ENCODE assay signal across 29 mouse cellular contexts in genomic region chr8:10747150-10747549, GRCm38 (mm10).
A peak's percentile ranks its signal among the peaks of the same experiment; 100 is the strongest.
DNase-seq lines count a peak whose midpoint lies in the region; ATAC-seq and TF ChIP-seq lines count a peak whose summit lies in the region.
"Had no signal": no experiment of that assay in that cellular context is flagged by ENCODE, and none has a peak within 500 bp of the region (broad histone marks: within the 10 kb centered on the region; RNA-seq: fewer than 3 reads in every experiment).

No protein-coding gene starts in this region.

- H3K9ac ChIP-seq in lung, embryonic 15.5 days = no peak overlapping the region
- H3K9ac ChIP-seq in forebrain, embryonic 12.5 days = no peak overlapping the region
- H3K9ac ChIP-seq: embryonic facial prominence, embryonic 13.5 days; forebrain, embryonic 15.5 days; heart, embryonic 12.5 days; heart, embryonic 15.5 days; hindbrain, embryonic 13.5 days; intestine, embryonic 15.5 days had no signal

- H3K27ac ChIP-seq in lung, embryonic 15.5 days = no peak overlapping the region
- no peak overlapping the region for H3K27ac ChIP-seq in forebrain, embryonic 12.5 days
- H3K27ac ChIP-seq: embryonic facial prominence, embryonic 13.5 days; forebrain, embryonic 15.5 days; gastrocnemius, adult 2 months; heart, embryonic 15.5 days; hindbrain, embryonic 10.5 days; hindbrain, embryonic 13.5 days; intestine, embryonic 15.5 days had no signal

- no peaks in the 10 kb centered on the region for H3K4me1 ChIP-seq in lung, embryonic 15.5 days
- H3K4me1 ChIP-seq in lung, adult 2 months (ENCODE audit: control insufficient read depth, insufficient read depth, low read length) = no peaks in the 10 kb centered on the region
- 0 out of 2 replicates have a peak, but pooled peaks cover 2% of the 10 kb centered on the region for H3K4me1 ChIP-seq in forebrain, embryonic 12.5 days
- H3K4me1 ChIP-seq: embryonic facial prominence, embryonic 13.5 days; forebrain, embryonic 15.5 days; heart, embryonic 12.5 days; heart, embryonic 15.5 days; intestine, embryonic 15.5 days had no signal

- DNase-seq in frontal cortex, postnatal 10 days (ENCODE audit: low spot score in 2 of 2) = no peak
- no peak for DNase-seq in lung, adult 2 months
- peak; percentile 22 for DNase-seq in Muller cell, postnatal 12 days (ENCODE audit: inconsistent ontology term)
- DNase-seq in brain, adult 2 months (ENCODE audit: low read depth, low spot score) = peak; percentile 10
- DNase-seq: adrenal gland, adult 8-10 months; adrenal gland, postnatal 25 days; B cell, adult 2 months; cerebellum, adult 11 months; cerebellum, adult 2 months; cerebellum, adult 9-11 months; cerebellum, postnatal 25 days; gastrocnemius, adult 2 months; gastrocnemius, postnatal 14 days; heart, postnatal 10 days; heart, postnatal 36 days had no signal

- no peak overlapping the region for H3K4me2 ChIP-seq in lung, embryonic 15.5 days
- H3K4me2 ChIP-seq in forebrain, embryonic 12.5 days = no peak overlapping the region
- H3K4me2 ChIP-seq: embryonic facial prominence, embryonic 13.5 days; forebrain, embryonic 15.5 days; heart, embryonic 12.5 days; heart, embryonic 15.5 days; hindbrain, embryonic 13.5 days; intestine, embryonic 15.5 days had no signal

- ATAC-seq in frontal cortex, adult (ENCODE audit: low TSS enrichment) = peak; percentile 67; the same call in 1 of the 2 replicates
- peak; percentile 23; the same call in 1 of the 2 replicates for ATAC-seq in lung, embryonic 15.5 days (ENCODE audit: borderline replicate concordance, extremely low read depth, low FRiP score, low TSS enrichment)
- ATAC-seq in forebrain, embryonic 12.5 days (ENCODE audit: low FRiP score) = no peak
- ATAC-seq: activated CD4-positive, CD25-positive, alpha-beta regulatory T cell, adult 4 months; forebrain, embryonic 15.5 days; hindbrain, embryonic 16.5 days; intestine, embryonic 15.5 days had no signal

- H3K36me3 ChIP-seq in lung, embryonic 15.5 days = no peaks in the 10 kb centered on the region
- no peaks in the 10 kb centered on the region for H3K36me3 ChIP-seq in forebrain, embryonic 12.5 days (replicated peaks)
- H3K36me3 ChIP-seq: embryonic facial prominence, embryonic 13.5 days; forebrain, embryonic 15.5 days; G1E; heart, embryonic 12.5 days; heart, embryonic 15.5 days; hindbrain, embryonic 10.5 days; hindbrain, embryonic 13.5 days; intestine, embryonic 15.5 days had no signal

- no peaks in the 10 kb centered on the region for H3K27me3 ChIP-seq in lung, embryonic 15.5 days
- H3K27me3 ChIP-seq in forebrain, embryonic 12.5 days = peaks cover 12% of the 10 kb centered on the region; the same call in 1 of the 2 replicates
- H3K27me3 ChIP-seq: CH12.LX; embryonic facial prominence, embryonic 13.5 days; forebrain, embryonic 15.5 days; heart, embryonic 12.5 days; heart, embryonic 15.5 days; hindbrain, embryonic 13.5 days; intestine, embryonic 15.5 days had no signal

- WGBS in lung, embryonic 15.5 days = 54% methylated on average over 2 of the region's 2 CpGs
- 59% methylated on average over 2 of the region's 2 CpGs for WGBS in lung, adult 2 months
- WGBS in forebrain, embryonic 12.5 days = 66% methylated on average over 2 of the region's 2 CpGs

- TF ChIP-seq POLR2A in lung, adult 2 months (IDR thresholded peaks at IDR 0.05; ENCODE audit: borderline replicate concordance, extremely low read depth, low read depth, low read length) = no peak

- no peak overlapping the region for H3K4me3 ChIP-seq in lung, embryonic 15.5 days
- no peak overlapping the region for H3K4me3 ChIP-seq in lung, adult 2 months (replicated peaks; ENCODE audit: extremely low read depth, low read depth, low read length)
- H3K4me3 ChIP-seq in forebrain, embryonic 12.5 days (replicated peaks) = no peak overlapping the region
- H3K4me3 ChIP-seq: embryonic facial prominence, embryonic 13.5 days; forebrain, embryonic 15.5 days; gastrocnemius, adult 2 months; heart, embryonic 12.5 days; heart, embryonic 15.5 days; hindbrain, embryonic 10.5 days; hindbrain, embryonic 13.5 days; intestine, embryonic 15.5 days had no signal

- no peaks in the 10 kb centered on the region for H3K9me3 ChIP-seq in lung, embryonic 15.5 days
- no peaks in the 10 kb centered on the region for H3K9me3 ChIP-seq in forebrain, embryonic 12.5 days
- H3K9me3 ChIP-seq: embryonic facial prominence, embryonic 13.5 days; forebrain, embryonic 15.5 days; G1E; heart, embryonic 12.5 days; heart, embryonic 15.5 days; hindbrain, embryonic 13.5 days; intestine, embryonic 15.5 days had no signal

- no peak for TF ChIP-seq CTCF in lung, adult 2 months (IDR thresholded peaks at IDR 0.05; ENCODE audit: insufficient read depth, low read length)

Comparison
In these comparisons a context has a peak if more than half of its experiments do, and no peak if none do; other contexts are left out.
1. DNase-seq: peak in Muller cell, postnatal 12 days (single experiment) and brain, adult 2 months (single experiment); none in frontal cortex, postnatal 10 days (0 of 2) and lung, adult 2 months (single experiment).